Mouse (Mus musculus) kidney, adult 18-20 months (tissue): ENCODE measurements around the gene Wbp2.

Source experiments
- DNase-seq: peaks from one replicate; pipeline ENCODE4 v3.0.0; 2021

Wbp2 gene

DNA sequence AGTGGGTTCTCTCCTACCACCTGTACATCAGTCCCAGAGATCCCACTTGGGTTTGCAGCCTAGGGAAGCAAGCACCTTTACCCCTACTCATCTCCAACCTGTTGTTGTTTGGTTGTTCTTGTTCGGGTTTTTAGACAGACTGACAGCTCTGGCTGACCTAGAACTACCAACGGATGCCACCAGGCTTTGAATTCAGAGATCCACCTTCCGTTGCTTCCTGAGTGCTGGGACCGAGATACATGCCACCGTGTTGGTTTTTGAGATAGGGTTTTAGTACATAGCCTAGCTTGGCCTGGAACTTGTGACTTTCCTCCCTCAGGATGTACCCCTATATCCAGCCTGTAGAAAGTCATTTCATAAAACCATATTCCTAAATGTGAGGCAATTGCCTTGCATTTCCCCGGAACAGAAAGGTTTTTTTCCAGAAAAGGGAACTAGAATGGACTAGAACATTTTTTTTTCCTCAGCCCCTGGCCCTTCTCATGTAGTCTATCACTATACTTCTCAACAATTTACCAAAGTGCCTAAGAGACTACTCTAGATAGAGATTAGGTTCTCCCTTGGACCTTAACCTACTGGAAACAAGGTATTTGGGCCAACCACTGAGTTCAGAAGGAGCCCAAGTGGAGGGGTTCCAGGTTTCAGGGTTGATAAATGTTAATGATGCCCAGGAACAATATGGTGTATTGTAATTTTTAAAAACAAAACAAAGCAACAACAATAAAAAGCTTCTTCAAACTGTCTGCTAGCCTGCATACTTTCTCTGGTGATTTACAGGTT lies 57.5 kb downstream of the Wbp2 start:
- DNase-seq: no peak
